Mouse (Mus musculus) intestine, embryonic 16.5 days (tissue): Measurements from ENCODE around the gene Nudc. TPM values are rescaled to one million over a fixed set of nuclear protein-coding genes. Genes with fewer than 3 reads are reported as not detected.

Experiments
- ATAC-seq: fragments of 200-750 bp; cut with Nextera tagmentation; 2 replicates; pipeline ENCODE4 v1.8.0; 2017; ENCODE audit warnings: moderate TSS enrichment, moderate library complexity
- H3K27ac ChIP-seq: fragments of 300-500 bp; sonication (generic); 2 replicates; pipeline ENCODE4 v1.5.1; 2014; ENCODE audit warnings: mild to moderate bottlenecking, low read length
- H3K27me3 ChIP-seq: fragments of 300-500 bp; sonication (generic); replicated peaks from 2 replicates; pipeline ENCODE4 v1.6.1; 2014; ENCODE audit warnings: low read length, control low read depth, mixed read lengths; ENCODE audit not compliant: control insufficient read depth, insufficient read depth
- H3K36me3 ChIP-seq: fragments of 300-500 bp; sonication (generic); 2 replicates; pipeline ENCODE4 v1.6.1; 2014; ENCODE audit warnings: low read length, control low read depth; ENCODE audit not compliant: control insufficient read depth, insufficient read depth
- H3K4me1 ChIP-seq: fragments of 300-500 bp; sonication (generic); 2 replicates; pipeline ENCODE4 v1.6.1; 2014; ENCODE audit warnings: low read length, control low read depth, mixed read lengths; ENCODE audit not compliant: control insufficient read depth, insufficient read depth
- H3K4me2 ChIP-seq: fragments of 300-500 bp; sonication (generic); 2 replicates; pipeline ENCODE4 v1.6.1; 2014; ENCODE audit warnings: low read depth, low read length, control low read depth
- H3K4me3 ChIP-seq: fragments of 300-500 bp; sonication (generic); 2 replicates; pipeline ENCODE4 v1.5.1; 2014; ENCODE audit warnings: mild to moderate bottlenecking, low read length
- H3K9ac ChIP-seq: fragments of 300-500 bp; sonication (generic); 2 replicates; pipeline ENCODE4 v1.6.1; 2014; ENCODE audit warnings: low read depth, low read length
- H3K9me3 ChIP-seq: fragments of 300-500 bp; sonication (generic); 2 replicates; pipeline ENCODE4 v1.6.1; 2016; ENCODE audit warnings: low read length, control low read depth; ENCODE audit not compliant: control insufficient read depth
- WGBS: fragments of 180-500 bp; shearing (Covaris S2); extraction: QIAGEN DNeasy Blood & Tissue Kit; methylation state at CpG from one replicate; pipeline ENCODE4 v1.1.7; 2014; 5-methylcytosine and 5-hydroxymethylcytosine counted together
- polyA plus RNA-seq: library from polyadenylated mRNA; unstranded; fragments of >200 nt; fragmentation: Nextera tagmentation; extraction: Ambion mirVana; gene quantifications from 2 replicates; pipeline ENCODE4 v1.2.1, GENCODE M21; 2015

Gene Nudc
- polyA plus RNA-seq, 1 experiment from 2014 or later, result 228 TPM

- H3K4me3 ChIP-seq, result peak overlapping the region; percentile 65
- peaks cover 20% of the 10 kb centered on the region for H3K4me1 ChIP-seq
- peak; percentile 24; the same call in 1 of the 2 replicates for ATAC-seq
- H3K27me3 ChIP-seq, result peaks cover 56% of the 10 kb centered on the region
- H3K4me2 ChIP-seq, result peak overlapping the region; percentile 100
- H3K27ac ChIP-seq, result no peak overlapping the region
- no peaks in the 10 kb centered on the region for H3K36me3 ChIP-seq
- WGBS, result 1% methylated on average over 58 of the region's 70 CpGs
- H3K9me3 ChIP-seq, result no peaks in the 10 kb centered on the region
- H3K9ac ChIP-seq, result peak overlapping the region; percentile 70
Measured at GRCm38 (mm10) chr4:133497461-133498159, 48.2 kb downstream of the Nudc start.

- peak overlapping the region; percentile 65; the same call in 1 of the 2 replicates for H3K4me3 ChIP-seq
- no peak overlapping the region for H3K9ac ChIP-seq
- WGBS, result 33% methylated on average over 6 of the region's 6 CpGs
- no peak overlapping the region for H3K27ac ChIP-seq
- 0 out of 2 replicates have a peak overlapping the region, but pooled peaks have one; percentile 100 for H3K4me2 ChIP-seq
- H3K9me3 ChIP-seq, result no peaks in the 10 kb centered on the region
- no peak for ATAC-seq
- no peaks in the 10 kb centered on the region for H3K36me3 ChIP-seq
- peaks cover 56% of the 10 kb centered on the region for H3K27me3 ChIP-seq
- H3K4me1 ChIP-seq, result peaks cover 20% of the 10 kb centered on the region
Measured at GRCm38 (mm10) chr4:133496738-133497445, 48.9 kb downstream of the Nudc start.

- no peak overlapping the region for H3K4me3 ChIP-seq
- no peak for ATAC-seq
- no peaks in the 10 kb centered on the region for H3K9me3 ChIP-seq
- H3K27ac ChIP-seq, result no peak overlapping the region
- no peak overlapping the region for H3K4me2 ChIP-seq
- H3K9ac ChIP-seq, result no peak overlapping the region
- WGBS, result 36% methylated on average over 7 of the region's 7 CpGs
- H3K4me1 ChIP-seq, result peaks cover 20% of the 10 kb centered on the region
- no peaks in the 10 kb centered on the region for H3K36me3 ChIP-seq
- H3K27me3 ChIP-seq, result peaks cover 51% of the 10 kb centered on the region
Measured at GRCm38 (mm10) chr4:133495711-133496110, 50.1 kb downstream of the Nudc start.

- no peaks in the 10 kb centered on the region for H3K36me3 ChIP-seq
- H3K9me3 ChIP-seq, result no peaks in the 10 kb centered on the region
- H3K9ac ChIP-seq, result no peak overlapping the region
- H3K4me3 ChIP-seq, result no peak overlapping the region
- WGBS, result 72% methylated on average over 4 of the region's 4 CpGs
- no peak for ATAC-seq
- H3K4me1 ChIP-seq, result peaks cover 22% of the 10 kb centered on the region
- H3K4me2 ChIP-seq, result no peak overlapping the region
- no peak overlapping the region for H3K27ac ChIP-seq
- peaks cover 43% of the 10 kb centered on the region for H3K27me3 ChIP-seq
Measured at GRCm38 (mm10) chr4:133494867-133495266, 50.9 kb downstream of the Nudc start.

- Histone ChIP-seq H3K9ac (peak overlapping the region; percentile 48), H3K27ac (peak overlapping the region; percentile 61), H3K9me3 (no peaks in the 10 kb centered on the region), H3K27me3 (peaks cover 41% of the 10 kb centered on the region), H3K4me2 (peak overlapping the region; percentile 80), H3K36me3 (no peaks in the 10 kb centered on the region), H3K4me3 (peak overlapping the region; percentile 40), H3K4me1 (peaks cover 26% of the 10 kb centered on the region)
- WGBS, result 2% methylated on average over 12 of the region's 12 CpGs
- ATAC-seq, result peak; percentile 58; the same call in 1 of the 2 replicates
Measured at GRCm38 (mm10) chr4:133494432-133494831, 51.4 kb downstream of the Nudc start.

GRCm38 (mm10) chr4:133493895-133494294 lies 51.9 kb downstream of the Nudc start:
- H3K4me2 ChIP-seq, result peak overlapping the region; percentile 80
- peak overlapping the region; percentile 48 for H3K9ac ChIP-seq
- no peaks in the 10 kb centered on the region for H3K36me3 ChIP-seq
- peak overlapping the region; percentile 40 for H3K4me3 ChIP-seq
- WGBS, result 15% methylated on average over 9 of the region's 12 CpGs
- H3K27me3 ChIP-seq, result peaks cover 36% of the 10 kb centered on the region
- no peak for ATAC-seq
- peak overlapping the region; percentile 61 for H3K27ac ChIP-seq
- H3K4me1 ChIP-seq, result peaks cover 31% of the 10 kb centered on the region
- no peaks in the 10 kb centered on the region for H3K9me3 ChIP-seq

GRCm38 (mm10) chr4:133491800-133492199 lies 54.0 kb downstream of the Nudc start:
- H3K27ac ChIP-seq, result no peak overlapping the region
- peaks cover 23% of the 10 kb centered on the region for H3K4me1 ChIP-seq
- H3K27me3 ChIP-seq, result peaks cover 15% of the 10 kb centered on the region
- H3K4me2 ChIP-seq, result no peak overlapping the region
- H3K9me3 ChIP-seq, result no peaks in the 10 kb centered on the region
- ATAC-seq, result no peak
- H3K4me3 ChIP-seq, result no peak overlapping the region
- no peaks in the 10 kb centered on the region for H3K36me3 ChIP-seq
- WGBS, result 25% methylated on average over 10 of the region's 10 CpGs
- H3K9ac ChIP-seq, result no peak overlapping the region

- Histone ChIP-seq H3K4me1 (peaks cover 23% of the 10 kb centered on the region), H3K27ac (peak overlapping the region; percentile 52), H3K4me3 (no peak overlapping the region), H3K36me3 (no peaks in the 10 kb centered on the region), H3K9me3 (no peaks in the 10 kb centered on the region), H3K27me3 (no peaks in the 10 kb centered on the region), H3K4me2 (no peak overlapping the region), H3K9ac (no peak overlapping the region)
- 60% methylated on average over 4 of the region's 4 CpGs for WGBS
- ATAC-seq, result peak; percentile 19; the same call in 1 of the 2 replicates
Measured at GRCm38 (mm10) chr4:133489489-133490245, 56.1 kb downstream of the Nudc start.
